Mouse (Mus musculus) heart, embryonic 12.5 days (tissue): ENCODE measurements around the gene Tbp. TPM values are rescaled to one million over a fixed set of nuclear protein-coding genes. Genes with fewer than 3 reads are reported as not detected.
A peak's percentile ranks its signal among the peaks of the same experiment; 100 is the strongest.

ENCODE experiments used
- ATAC-seq: fragments of 200-750 bp; cut with Nextera tagmentation; 2 replicates; pipeline ENCODE4 v1.8.0; 2017; ENCODE audit warnings: moderate TSS enrichment, moderate library complexity; ENCODE audit not compliant: insufficient number of reproducible peaks, low FRiP score
- H3K27ac ChIP-seq: fragments of 300-500 bp; sonication (generic); 2 replicates; pipeline ENCODE4 v1.5.1; 2016; ENCODE audit warnings: mild to moderate bottlenecking, moderate library complexity; ENCODE audit not compliant: poor library complexity, severe bottlenecking
- H3K27me3 ChIP-seq: fragments of 300-500 bp; sonication (generic); replicated peaks from 2 replicates; pipeline ENCODE4 v1.6.1; 2016; ENCODE audit warnings: mild to moderate bottlenecking, moderate library complexity
- H3K36me3 ChIP-seq: fragments of 300-500 bp; sonication (generic); 2 replicates; pipeline ENCODE4 v1.6.1; 2016; ENCODE audit warnings: mild to moderate bottlenecking, moderate library complexity
- H3K4me1 ChIP-seq: fragments of 300-500 bp; sonication (generic); replicated peaks from 2 replicates; pipeline ENCODE4 v1.6.1; 2016; ENCODE audit warnings: mild to moderate bottlenecking
- H3K4me2 ChIP-seq: fragments of 300-500 bp; sonication (generic); 2 replicates; pipeline ENCODE4 v1.6.1; 2016; ENCODE audit warnings: mild to moderate bottlenecking, moderate library complexity
- H3K4me3 ChIP-seq: fragments of 300-500 bp; sonication (generic); 2 replicates; pipeline ENCODE4 v1.5.1; 2016; ENCODE audit warnings: mild to moderate bottlenecking
- H3K9ac ChIP-seq: fragments of 300-500 bp; sonication (generic); 2 replicates; pipeline ENCODE4 v1.6.1; 2016; ENCODE audit warnings: mild to moderate bottlenecking, moderate library complexity
- H3K9me3 ChIP-seq: fragments of 300-500 bp; sonication (generic); replicated peaks from 2 replicates; pipeline ENCODE4 v1.6.1; 2016; ENCODE audit warnings: mild to moderate bottlenecking, moderate library complexity
- WGBS: fragments of 180-500 bp; shearing (Covaris S2); methylation state at CpG from one replicate; pipeline ENCODE4 v1.1.7; 2016; 5-methylcytosine and 5-hydroxymethylcytosine counted together
- polyA plus RNA-seq: library from polyadenylated mRNA; unstranded; fragments of >200 nt; fragmentation: Nextera tagmentation; extraction: Ambion mirVana; gene quantifications from 2 replicates; pipeline ENCODE4 v1.2.1, GENCODE M21; 2016

The Tbp gene
- 26.6 and 29.2 TPM in 2 replicates for polyA plus RNA-seq

GRCm38 (mm10) chr17:15499656-15500394 is at the start of gene Tbp, which contains the start of gene Psmb1:
Gene Tbp (plus strand): TSS chr17:15499888.
Gene Psmb1 (minus strand): TSS chr17:15499751.
- peak within 1 kb of the TSS; percentile 98 for H3K4me2 ChIP-seq
- no peaks in the 10 kb centered on the region for H3K27me3 ChIP-seq
- WGBS = under 1% methylated on average over 63 of the region's 63 CpGs

DNA sequence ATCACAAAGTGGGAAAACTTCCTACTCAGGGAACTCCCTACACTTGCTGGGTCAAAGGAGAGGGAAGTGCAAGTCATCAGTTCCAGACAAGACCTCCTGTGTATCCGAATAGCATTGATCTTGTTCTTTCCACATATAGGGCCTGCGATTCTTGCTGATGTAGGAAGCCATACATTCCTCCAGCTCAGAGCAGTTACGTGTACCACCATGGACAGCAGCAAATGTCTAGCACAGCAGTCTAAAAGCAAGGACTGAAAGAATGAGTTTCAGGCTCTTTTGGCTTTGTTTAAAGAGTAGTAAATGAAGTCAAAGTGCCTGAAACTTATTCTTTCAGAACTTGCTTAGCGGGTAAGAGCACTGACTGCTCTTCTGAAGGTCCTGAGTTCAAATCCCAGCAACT is 44.5 kb upstream of the Tbp start:
- Histone ChIP-seq H3K9ac (no peak overlapping the region), H3K4me3 (no peak overlapping the region), H3K27me3 (no peaks in the 10 kb centered on the region), H3K4me2 (no peak overlapping the region), H3K9me3 (no peaks in the 10 kb centered on the region), H3K36me3 (no peaks in the 10 kb centered on the region), H3K4me1 (0 out of 2 replicates have a peak, but pooled peaks cover 3% of the 10 kb centered on the region), H3K27ac (no peak overlapping the region)
- ATAC-seq = no peak
- 71% methylated on average over 4 of the region's 4 CpGs for WGBS

More at GRCm38 (mm10) chr17:15499656-15500394, at the start of gene Tbp, which contains the start of gene Psmb1:
- ATAC-seq = peak; percentile 91
- peaks cover 22% of the 10 kb centered on the region for H3K36me3 ChIP-seq
- H3K9ac ChIP-seq = peak within 1 kb of the TSS; percentile 99
- peaks cover 17% of the 10 kb centered on the region for H3K4me1 ChIP-seq
- H3K27ac ChIP-seq = peak within 1 kb of the TSS; percentile 82
- H3K4me3 ChIP-seq = peak within 1 kb of the TSS; percentile 100
- H3K9me3 ChIP-seq = no peaks in the 10 kb centered on the region

DNA sequence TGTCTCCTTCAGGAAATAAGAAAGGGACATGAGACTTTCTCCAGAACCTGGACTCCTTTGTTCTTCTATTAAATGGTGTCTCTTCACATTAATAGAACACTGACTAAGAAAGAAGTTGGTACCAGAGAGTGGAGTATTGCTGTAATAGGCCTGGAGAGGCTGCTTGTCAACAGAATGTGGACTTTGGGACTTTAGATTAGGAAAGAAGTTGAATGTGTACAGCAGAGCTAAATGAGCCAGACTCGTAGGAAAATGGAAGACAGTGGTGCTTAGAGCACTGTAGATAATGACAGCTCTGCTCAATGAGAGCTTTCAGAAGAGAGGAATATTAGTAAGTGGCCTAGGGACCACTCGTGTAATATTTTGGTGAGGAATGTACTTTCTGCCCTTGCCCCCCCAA is 43.1 kb upstream of the Tbp start:
- 71% methylated on average over 2 of the region's 2 CpGs for WGBS
- H3K9me3 ChIP-seq = no peaks in the 10 kb centered on the region
- no peak overlapping the region for H3K9ac ChIP-seq
- no peaks in the 10 kb centered on the region for H3K27me3 ChIP-seq
- H3K27ac ChIP-seq = no peak overlapping the region
- peaks cover 7% of the 10 kb centered on the region for H3K4me1 ChIP-seq
- no peaks in the 10 kb centered on the region for H3K36me3 ChIP-seq
- H3K4me3 ChIP-seq = no peak overlapping the region
- H3K4me2 ChIP-seq = no peak overlapping the region
- no peak for ATAC-seq

- Histone ChIP-seq H3K27ac (no peak overlapping the region), H3K9me3 (no peaks in the 10 kb centered on the region), H3K36me3 (no peaks in the 10 kb centered on the region), H3K4me1 (peaks cover 16% of the 10 kb centered on the region), H3K27me3 (no peaks in the 10 kb centered on the region), H3K9ac (no peak overlapping the region), H3K4me2 (no peak overlapping the region), H3K4me3 (no peak overlapping the region)
- no peak for ATAC-seq
- WGBS = 85% methylated on average over 4 of the region's 4 CpGs
Observed at GRCm38 (mm10) chr17:15459761-15460160, 39.9 kb upstream of the Tbp start.

DNA sequence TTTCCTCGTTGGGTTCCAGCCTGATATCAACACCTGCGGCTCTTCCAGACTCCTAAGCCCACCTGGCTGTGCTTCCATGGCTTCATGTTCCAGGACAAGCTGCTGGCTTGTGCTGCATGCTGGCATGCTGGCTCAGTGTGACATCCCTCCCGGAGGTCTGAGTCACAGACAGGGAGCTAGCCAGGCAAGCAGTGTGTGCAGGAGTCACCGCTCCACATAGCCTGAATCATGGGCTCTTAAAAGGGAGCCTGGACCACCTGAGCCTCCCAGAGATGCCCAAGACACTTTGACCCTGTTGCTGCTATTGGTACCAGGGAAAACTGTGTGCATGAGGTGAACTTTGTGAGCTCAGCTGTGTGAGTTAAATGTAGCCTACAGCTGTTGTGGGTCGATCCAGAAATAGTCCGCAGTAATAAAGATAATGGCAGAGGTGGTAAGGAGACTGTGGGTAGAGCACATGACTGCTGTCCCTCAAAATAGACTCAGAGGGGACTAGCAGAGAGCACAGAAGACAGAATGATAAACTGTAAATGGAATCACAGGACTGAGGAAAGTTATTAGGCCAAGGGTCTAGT is 37.7 kb upstream of the Tbp start:
- peak; percentile 72 for ATAC-seq
- 59% methylated on average over 6 of the region's 6 CpGs for WGBS
- Histone ChIP-seq H3K36me3 (peaks cover 4% of the 10 kb centered on the region), H3K27me3 (no peaks in the 10 kb centered on the region), H3K4me1 (peaks cover 16% of the 10 kb centered on the region), H3K4me2 (peak overlapping the region; percentile 43), H3K27ac (peak overlapping the region; percentile 91), H3K9ac (no peak overlapping the region), H3K4me3 (no peak overlapping the region), H3K9me3 (no peaks in the 10 kb centered on the region)

GRCm38 (mm10) chr17:15467669-15468068 is 32.0 kb upstream of the Tbp start:
- H3K4me3 ChIP-seq = no peak overlapping the region
- ATAC-seq = 0 out of 2 replicates have a peak, but pooled peaks have one; percentile 39

DNA sequence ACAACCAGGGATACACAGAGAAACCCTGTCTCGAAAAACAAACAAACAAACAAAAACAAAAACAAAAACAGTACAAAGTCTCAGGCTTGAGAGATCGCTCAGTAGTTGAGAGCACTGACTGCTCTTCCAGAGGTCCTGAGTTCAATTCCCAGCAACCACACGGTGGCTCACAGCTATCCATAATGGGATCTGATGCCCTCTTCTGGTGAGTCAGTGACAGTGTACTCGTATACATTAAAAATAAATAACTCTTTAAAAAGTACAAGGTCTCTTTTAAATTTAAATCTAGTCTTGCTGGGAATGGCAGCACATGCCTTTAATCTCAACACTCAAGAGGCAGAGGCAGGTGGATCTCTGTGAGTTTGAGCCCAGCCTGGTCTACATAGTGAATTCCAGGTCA is 27.0 kb upstream of the Tbp start:
- H3K4me1 ChIP-seq = no peaks in the 10 kb centered on the region
- no peak overlapping the region for H3K4me3 ChIP-seq
- H3K4me2 ChIP-seq = no peak overlapping the region
- H3K9ac ChIP-seq = no peak overlapping the region
- 87% methylated on average over 4 of the region's 4 CpGs for WGBS
- H3K36me3 ChIP-seq = peaks cover 77% of the 10 kb centered on the region
- H3K27ac ChIP-seq = no peak overlapping the region
- H3K27me3 ChIP-seq = no peaks in the 10 kb centered on the region
- no peaks in the 10 kb centered on the region for H3K9me3 ChIP-seq
- no peak for ATAC-seq

More at GRCm38 (mm10) chr17:15467669-15468068, 32.0 kb upstream of the Tbp start:
- H3K9ac ChIP-seq = no peak overlapping the region
- no peak overlapping the region for H3K27ac ChIP-seq
- H3K4me2 ChIP-seq = no peak overlapping the region
- WGBS = 18% methylated on average over 5 of the region's 5 CpGs
- H3K4me1 ChIP-seq = peaks cover 3% of the 10 kb centered on the region
- H3K36me3 ChIP-seq = peaks cover 34% of the 10 kb centered on the region
- H3K27me3 ChIP-seq = no peaks in the 10 kb centered on the region
- H3K9me3 ChIP-seq = no peaks in the 10 kb centered on the region

DNA sequence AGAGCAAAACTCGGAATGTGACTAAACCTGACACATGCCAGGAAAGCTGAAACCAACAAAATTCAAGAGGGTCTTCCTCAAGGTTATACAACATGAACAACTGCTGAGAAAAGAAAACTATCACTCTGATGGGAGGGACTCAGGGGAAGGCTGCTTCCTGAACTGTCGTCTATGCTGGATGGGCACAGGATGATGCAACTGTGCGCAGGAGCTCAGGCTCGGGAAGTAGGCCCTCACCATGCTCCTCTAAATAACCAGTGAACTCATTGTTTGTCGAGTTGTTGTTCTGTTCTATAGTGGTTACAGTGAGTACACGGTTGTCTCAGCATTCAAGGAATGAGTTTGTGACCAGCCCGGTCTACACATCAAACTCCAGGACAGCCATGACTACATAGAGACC is 9.1 kb upstream of the Tbp start:
- H3K4me3 ChIP-seq = no peak overlapping the region
- 84% methylated on average over 7 of the region's 7 CpGs for WGBS
- H3K9ac ChIP-seq = no peak overlapping the region
- no peak overlapping the region; the same call in 1 of the 2 replicates for H3K27ac ChIP-seq
- H3K4me2 ChIP-seq = no peak overlapping the region
- H3K27me3 ChIP-seq = no peaks in the 10 kb centered on the region
- peaks cover 10% of the 10 kb centered on the region for H3K4me1 ChIP-seq
- no peak for ATAC-seq
- H3K9me3 ChIP-seq = no peaks in the 10 kb centered on the region
- H3K36me3 ChIP-seq = peaks cover 60% of the 10 kb centered on the region

- peak; percentile 95 for ATAC-seq
- peaks cover 17% of the 10 kb centered on the region for H3K4me1 ChIP-seq
- no peaks in the 10 kb centered on the region for H3K9me3 ChIP-seq
- no peaks in the 10 kb centered on the region for H3K27me3 ChIP-seq
- H3K4me2 ChIP-seq = peak overlapping the region; percentile 98
- peaks cover 25% of the 10 kb centered on the region for H3K36me3 ChIP-seq
- under 1% methylated on average over 50 of the region's 50 CpGs for WGBS
- peak overlapping the region; percentile 68 for H3K4me3 ChIP-seq
- H3K9ac ChIP-seq = peak overlapping the region; percentile 82
- H3K27ac ChIP-seq = peak overlapping the region; percentile 86
Observed at GRCm38 (mm10) chr17:15497882-15498752, 1.6 kb upstream of the Tbp start.

GRCm38 (mm10) chr17:15498753-15499113 is 955 bp upstream of the Tbp start:
- peak overlapping the region; percentile 68 for H3K4me3 ChIP-seq
- peak overlapping the region; percentile 98 for H3K4me2 ChIP-seq
- 38% methylated on average over 7 of the region's 7 CpGs for WGBS
- ATAC-seq = no peak
- peaks cover 17% of the 10 kb centered on the region for H3K4me1 ChIP-seq
- no peaks in the 10 kb centered on the region for H3K9me3 ChIP-seq
- peak overlapping the region; percentile 82; the same call in 1 of the 2 replicates for H3K9ac ChIP-seq
- H3K27me3 ChIP-seq = no peaks in the 10 kb centered on the region
- H3K36me3 ChIP-seq = peaks cover 22% of the 10 kb centered on the region
- H3K27ac ChIP-seq = no peak overlapping the region

DNA sequence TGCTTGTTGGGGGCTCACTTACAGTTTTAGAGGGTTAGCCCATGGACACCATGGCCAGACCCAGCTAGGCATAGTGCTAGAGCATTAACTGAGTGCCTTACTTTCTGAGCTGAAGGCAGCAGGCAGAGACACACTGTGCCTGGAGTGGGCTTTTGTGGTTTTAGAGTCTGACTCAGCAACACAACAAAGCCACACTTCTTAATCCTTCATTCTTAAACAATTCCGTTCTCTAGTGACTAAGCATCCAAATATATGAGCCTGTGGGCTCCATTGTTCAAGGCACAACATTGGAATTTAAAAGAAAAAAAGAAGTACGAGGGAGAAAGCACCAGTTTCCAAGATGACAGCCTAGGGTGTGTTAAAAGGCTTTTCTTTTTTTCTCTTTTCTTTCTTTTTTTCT is 11.0 kb downstream of the Tbp start:
- Histone ChIP-seq H3K27me3 (no peaks in the 10 kb centered on the region), H3K4me2 (no peak overlapping the region), H3K4me1 (no peaks in the 10 kb centered on the region), H3K27ac (no peak overlapping the region), H3K9me3 (peaks cover 3% of the 10 kb centered on the region), H3K9ac (no peak overlapping the region), H3K4me3 (no peak overlapping the region), H3K36me3 (peaks cover 91% of the 10 kb centered on the region)
- WGBS = 87% methylated on average over 2 of the region's 2 CpGs
- no peak for ATAC-seq
